Mouse (Mus musculus): ENCODE data around the gene Klhl35. TPM values are rescaled to one million over a fixed set of nuclear protein-coding genes. Genes with fewer than 3 reads are reported as not detected.

Gene Klhl35
- polyA plus RNA-seq, 1 experiment from 2014 or later, result 1.8 TPM

GRCm38 (mm10) chr7:99443164-99443563 is 22.6 kb upstream of the Klhl35 start:
- 0 out of 2 replicates have a peak overlapping the region, but pooled peaks have one; percentile 47 for H3K27ac ChIP-seq (replicated peaks; ENCODE audit: low read depth, low read length)
- H3K9me3 ChIP-seq (replicated peaks; ENCODE audit: control insufficient read depth, low read length), result no peaks in the 10 kb centered on the region
- H3K4me3 ChIP-seq (ENCODE audit: low read depth, low read length), result no peak overlapping the region
- no peaks in the 10 kb centered on the region for H3K27me3 ChIP-seq (ENCODE audit: control insufficient read depth, insufficient read depth, low read length)
- H3K4me1 ChIP-seq (ENCODE audit: control insufficient read depth, insufficient read depth, low read length), result peaks cover 7% of the 10 kb centered on the region
- ATAC-seq (replicated peaks; ENCODE audit: insufficient number of reproducible peaks, low FRiP score, low TSS enrichment, low read depth) (no peak; the same call in 1 of the 2 replicates), DNase-seq (ENCODE audit: low spot score) (no peak)
- peak overlapping the region; percentile 22; the same call in 1 of the 2 replicates for H3K9ac ChIP-seq (replicated peaks; ENCODE audit: low read length)
- WGBS, result 49% methylated on average over 5 of the region's 5 CpGs
- H3K4me2 ChIP-seq (ENCODE audit: low read depth, low read length), result no peak overlapping the region
- no peaks in the 10 kb centered on the region for H3K36me3 ChIP-seq (replicated peaks; ENCODE audit: control insufficient read depth, insufficient read depth, low read depth, low read length)

- Histone ChIP-seq H3K4me1 (ENCODE audit: control insufficient read depth, insufficient read depth, low read length) (peaks cover 7% of the 10 kb centered on the region), H3K27me3 (ENCODE audit: control insufficient read depth, insufficient read depth, low read length) (no peaks in the 10 kb centered on the region), H3K36me3 (replicated peaks; ENCODE audit: control insufficient read depth, insufficient read depth, low read depth, low read length) (no peaks in the 10 kb centered on the region), H3K9me3 (replicated peaks; ENCODE audit: control insufficient read depth, low read length) (no peaks in the 10 kb centered on the region), H3K4me3 (ENCODE audit: low read depth, low read length) (no peak overlapping the region), H3K9ac (replicated peaks; ENCODE audit: low read length) (no peak overlapping the region), H3K27ac (replicated peaks; ENCODE audit: low read depth, low read length) (no peak overlapping the region), H3K4me2 (ENCODE audit: low read depth, low read length) (no peak overlapping the region)
- no peak for ATAC-seq (replicated peaks; ENCODE audit: insufficient number of reproducible peaks, low FRiP score, low TSS enrichment, low read depth)
- 62% methylated on average over 6 of the region's 6 CpGs for WGBS
- DNase-seq (ENCODE audit: low spot score), result no peak
Observed at GRCm38 (mm10) chr7:99444012-99444411, 21.8 kb upstream of the Klhl35 start.

- H3K4me2 ChIP-seq (ENCODE audit: low read depth, low read length), result no peak overlapping the region
- H3K9me3 ChIP-seq (replicated peaks; ENCODE audit: control insufficient read depth, low read length), result no peaks in the 10 kb centered on the region
- H3K4me1 ChIP-seq (ENCODE audit: control insufficient read depth, insufficient read depth, low read length), result peaks cover 7% of the 10 kb centered on the region
- H3K9ac ChIP-seq (replicated peaks; ENCODE audit: low read length), result peak overlapping the region; percentile 19; the same call in 1 of the 2 replicates
- no peak overlapping the region for H3K27ac ChIP-seq (replicated peaks; ENCODE audit: low read depth, low read length)
- DNase-seq (ENCODE audit: low spot score) (peak; percentile 14), ATAC-seq (replicated peaks; ENCODE audit: insufficient number of reproducible peaks, low FRiP score, low TSS enrichment, low read depth) (no peak)
- WGBS, result 64% methylated on average over 2 of the region's 2 CpGs
- H3K36me3 ChIP-seq (replicated peaks; ENCODE audit: control insufficient read depth, insufficient read depth, low read depth, low read length), result no peaks in the 10 kb centered on the region
- H3K27me3 ChIP-seq (ENCODE audit: control insufficient read depth, insufficient read depth, low read length), result no peaks in the 10 kb centered on the region
- H3K4me3 ChIP-seq (ENCODE audit: low read depth, low read length), result no peak overlapping the region
Observed at GRCm38 (mm10) chr7:99445833-99446232, 20.0 kb upstream of the Klhl35 start.

- Histone ChIP-seq H3K4me2 (ENCODE audit: low read depth, low read length) (no peak overlapping the region), H3K4me1 (ENCODE audit: control insufficient read depth, insufficient read depth, low read length) (no peaks in the 10 kb centered on the region; the same call in 1 of the 2 replicates), H3K27me3 (ENCODE audit: control insufficient read depth, insufficient read depth, low read length) (no peaks in the 10 kb centered on the region), H3K36me3 (replicated peaks; ENCODE audit: control insufficient read depth, insufficient read depth, low read depth, low read length) (no peaks in the 10 kb centered on the region), H3K9me3 (replicated peaks; ENCODE audit: control insufficient read depth, low read length) (no peaks in the 10 kb centered on the region), H3K27ac (replicated peaks; ENCODE audit: low read depth, low read length) (no peak overlapping the region), H3K9ac (replicated peaks; ENCODE audit: low read length) (no peak overlapping the region), H3K4me3 (ENCODE audit: low read depth, low read length) (no peak overlapping the region)
- DNase-seq (ENCODE audit: low spot score), result no peak
- no peak for ATAC-seq (replicated peaks; ENCODE audit: insufficient number of reproducible peaks, low FRiP score, low TSS enrichment, low read depth)
- 61% methylated on average over 5 of the region's 5 CpGs for WGBS
Observed at GRCm38 (mm10) chr7:99447323-99447722, 18.5 kb upstream of the Klhl35 start.

- Histone ChIP-seq H3K9ac (replicated peaks; ENCODE audit: low read length) (no peak overlapping the region), H3K27ac (replicated peaks; ENCODE audit: low read depth, low read length) (no peak overlapping the region), H3K4me1 (ENCODE audit: control insufficient read depth, insufficient read depth, low read length) (no peaks in the 10 kb centered on the region), H3K36me3 (replicated peaks; ENCODE audit: control insufficient read depth, insufficient read depth, low read depth, low read length) (no peaks in the 10 kb centered on the region), H3K27me3 (ENCODE audit: control insufficient read depth, insufficient read depth, low read length) (no peaks in the 10 kb centered on the region), H3K4me3 (ENCODE audit: low read depth, low read length) (no peak overlapping the region), H3K9me3 (replicated peaks; ENCODE audit: control insufficient read depth, low read length) (no peaks in the 10 kb centered on the region), H3K4me2 (ENCODE audit: low read depth, low read length) (no peak overlapping the region)
- DNase-seq (ENCODE audit: low spot score) (no peak), ATAC-seq (replicated peaks; ENCODE audit: insufficient number of reproducible peaks, low FRiP score, low TSS enrichment, low read depth) (no peak)
- 66% methylated on average over 5 of the region's 5 CpGs for WGBS
Observed at GRCm38 (mm10) chr7:99448619-99449018, 17.2 kb upstream of the Klhl35 start.

GRCm38 (mm10) chr7:99449063-99449462 is 16.7 kb upstream of the Klhl35 start:
- no peak for ATAC-seq (replicated peaks; ENCODE audit: insufficient number of reproducible peaks, low FRiP score, low TSS enrichment, low read depth)
- H3K9ac ChIP-seq (replicated peaks; ENCODE audit: low read length), result no peak overlapping the region
- H3K4me2 ChIP-seq (ENCODE audit: low read depth, low read length), result no peak overlapping the region
- no peaks in the 10 kb centered on the region for H3K9me3 ChIP-seq (replicated peaks; ENCODE audit: control insufficient read depth, low read length)
- H3K27ac ChIP-seq (replicated peaks; ENCODE audit: low read depth, low read length), result no peak overlapping the region
- H3K27me3 ChIP-seq (ENCODE audit: control insufficient read depth, insufficient read depth, low read length), result no peaks in the 10 kb centered on the region
- H3K4me3 ChIP-seq (ENCODE audit: low read depth, low read length), result no peak overlapping the region
- H3K36me3 ChIP-seq (replicated peaks; ENCODE audit: control insufficient read depth, insufficient read depth, low read depth, low read length), result no peaks in the 10 kb centered on the region
- no peaks in the 10 kb centered on the region for H3K4me1 ChIP-seq (ENCODE audit: control insufficient read depth, insufficient read depth, low read length)
- WGBS, result 64% methylated on average over 8 of the region's 8 CpGs
- DNase-seq (ENCODE audit: low spot score), result no peak

- DNase-seq (ENCODE audit: low spot score), result no peak
- H3K4me1 ChIP-seq (ENCODE audit: control insufficient read depth, insufficient read depth, low read length), result no peaks in the 10 kb centered on the region
- H3K9ac ChIP-seq (replicated peaks; ENCODE audit: low read length), result no peak overlapping the region
- H3K27ac ChIP-seq (replicated peaks; ENCODE audit: low read depth, low read length), result no peak overlapping the region
- H3K36me3 ChIP-seq (replicated peaks; ENCODE audit: control insufficient read depth, insufficient read depth, low read depth, low read length), result no peaks in the 10 kb centered on the region
- H3K9me3 ChIP-seq (replicated peaks; ENCODE audit: control insufficient read depth, low read length), result no peaks in the 10 kb centered on the region
- ATAC-seq (replicated peaks; ENCODE audit: insufficient number of reproducible peaks, low FRiP score, low TSS enrichment, low read depth), result no peak
- no peak overlapping the region for H3K4me2 ChIP-seq (ENCODE audit: low read depth, low read length)
- 53% methylated on average over 3 of the region's 3 CpGs for WGBS
- no peaks in the 10 kb centered on the region for H3K27me3 ChIP-seq (ENCODE audit: control insufficient read depth, insufficient read depth, low read length)
- no peak overlapping the region for H3K4me3 ChIP-seq (ENCODE audit: low read depth, low read length)
Observed at GRCm38 (mm10) chr7:99449751-99450150, 16.1 kb upstream of the Klhl35 start.

- Histone ChIP-seq H3K36me3 (replicated peaks; ENCODE audit: control insufficient read depth, insufficient read depth, low read depth, low read length) (no peaks in the 10 kb centered on the region), H3K9ac (replicated peaks; ENCODE audit: low read length) (no peak overlapping the region), H3K9me3 (replicated peaks; ENCODE audit: control insufficient read depth, low read length) (no peaks in the 10 kb centered on the region), H3K27ac (replicated peaks; ENCODE audit: low read depth, low read length) (no peak overlapping the region), H3K4me1 (ENCODE audit: control insufficient read depth, insufficient read depth, low read length) (no peaks in the 10 kb centered on the region), H3K4me2 (ENCODE audit: low read depth, low read length) (no peak overlapping the region), H3K4me3 (ENCODE audit: low read depth, low read length) (no peak overlapping the region), H3K27me3 (ENCODE audit: control insufficient read depth, insufficient read depth, low read length) (no peaks in the 10 kb centered on the region)
- DNase-seq (ENCODE audit: low spot score), result peak; percentile 90
- 0% methylated on average over 3 of the region's 3 CpGs for WGBS
- peak; percentile 8; the same call in 1 of the 2 replicates for ATAC-seq (replicated peaks; ENCODE audit: insufficient number of reproducible peaks, low FRiP score, low TSS enrichment, low read depth)
Observed at GRCm38 (mm10) chr7:99450703-99451102, 15.1 kb upstream of the Klhl35 start.

All from embryonic facial prominence, embryonic 11.5 days (tissue).